Mouse (Mus musculus) heart, embryonic 13.5 days (tissue): ENCODE data around the gene Slc27a1. TPM values are rescaled to one million over a fixed set of nuclear protein-coding genes. Genes with fewer than 3 reads are reported as not detected.
"Not testable (repeated sequence)": the region's sequence is repeated elsewhere in the genome, so short reads cannot be mapped to it uniquely, and the experiment has no call there.

Experiments used
- ATAC-seq: fragments of 200-750 bp; cut with Nextera tagmentation; 2 replicates; pipeline ENCODE4 v1.8.0; 2017; ENCODE audit warnings: moderate TSS enrichment; ENCODE audit not compliant: insufficient number of reproducible peaks, low FRiP score, low TSS enrichment; ENCODE audit errors: extremely low read depth
- H3K27ac ChIP-seq: fragments of 300-500 bp; sonication (generic); replicated peaks from 2 replicates; pipeline ENCODE4 v1.5.1; 2015; ENCODE audit warnings: moderate library complexity, mild to moderate bottlenecking, inconsistent platforms
- H3K27me3 ChIP-seq: fragments of 300-500 bp; sonication (generic); replicated peaks from 2 replicates; pipeline ENCODE4 v1.6.1; 2015; ENCODE audit warnings: mild to moderate bottlenecking, inconsistent platforms
- H3K36me3 ChIP-seq: fragments of 300-500 bp; sonication (generic); 2 replicates; pipeline ENCODE4 v1.6.1; 2015; ENCODE audit warnings: mild to moderate bottlenecking, inconsistent platforms
- H3K4me1 ChIP-seq: fragments of 300-500 bp; sonication (generic); 2 replicates; pipeline ENCODE4 v1.6.1; 2015; ENCODE audit warnings: inconsistent platforms
- H3K4me2 ChIP-seq: fragments of 300-500 bp; sonication (generic); 2 replicates; pipeline ENCODE4 v1.6.1; 2015; ENCODE audit warnings: inconsistent platforms, mild to moderate bottlenecking, moderate library complexity
- H3K4me3 ChIP-seq: fragments of 300-500 bp; sonication (generic); 2 replicates; pipeline ENCODE4 v1.5.1; 2015; ENCODE audit warnings: moderate library complexity, mild to moderate bottlenecking, inconsistent platforms
- H3K9ac ChIP-seq: fragments of 300-500 bp; sonication (generic); 2 replicates; pipeline ENCODE4 v1.6.1; 2015; ENCODE audit warnings: inconsistent platforms, mild to moderate bottlenecking, moderate library complexity
- H3K9me3 ChIP-seq: fragments of 300-500 bp; sonication (generic); 2 replicates; pipeline ENCODE4 v1.6.1; 2016; ENCODE audit warnings: inconsistent platforms
- WGBS: fragments of 180-500 bp; shearing (Covaris S2); methylation state at CpG from one replicate; pipeline ENCODE4 v1.1.7; 2015; ENCODE audit warnings: mixed read lengths; 5-methylcytosine and 5-hydroxymethylcytosine counted together
- polyA plus RNA-seq: library from polyadenylated mRNA; unstranded; fragments of >200 nt; fragmentation: Nextera tagmentation; extraction: Ambion mirVana; gene quantifications from 2 replicates; pipeline ENCODE4 v1.2.1, GENCODE M21; 2015

Slc27a1 gene
- 18.2 and 18.3 TPM in 2 replicates for polyA plus RNA-seq

DNA sequence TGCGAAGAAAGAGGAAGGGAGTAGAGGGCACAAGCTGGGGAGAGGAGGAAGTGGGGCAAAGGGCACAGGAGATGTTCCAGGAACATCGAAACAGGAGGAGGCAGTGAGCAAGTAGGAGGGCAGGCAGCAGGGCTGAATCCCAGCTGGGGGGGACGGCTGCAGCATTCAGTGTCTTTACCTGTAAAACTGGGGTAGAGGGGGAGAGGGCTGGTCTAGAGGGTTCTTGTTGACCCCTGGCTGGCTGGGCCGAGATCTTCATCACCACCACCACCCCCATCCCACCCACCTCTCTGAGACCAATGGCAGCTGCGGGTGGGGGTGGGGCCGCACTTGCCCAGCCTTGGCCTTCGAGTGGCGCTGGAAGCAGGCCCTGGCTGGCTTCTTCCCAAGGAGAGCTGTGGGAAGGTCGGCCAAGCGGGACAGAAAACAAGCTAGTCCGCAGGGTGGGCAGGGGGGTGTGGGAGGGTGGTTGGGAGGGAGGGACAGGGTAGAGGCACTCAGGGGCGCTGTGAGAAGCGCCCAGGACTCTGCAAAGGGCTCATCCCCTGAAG is at the start of gene Slc27a1:
Gene Slc27a1 (plus strand): TSS at position 496 of the 551 bp plus-strand sequence.
- Histone ChIP-seq H3K9me3 (peaks cover 7% of the 10 kb centered on the region; the same call in 1 of the 2 replicates), H3K9ac (peak within 1 kb of the TSS; percentile 71), H3K27ac (peak within 1 kb of the TSS; percentile 6; the same call in 1 of the 2 replicates), H3K27me3 (peaks cover 52% of the 10 kb centered on the region), H3K4me3 (peak within 1 kb of the TSS; percentile 61), H3K4me1 (peaks cover 35% of the 10 kb centered on the region), H3K4me2 (peak within 1 kb of the TSS; percentile 89), H3K36me3 (no peaks in the 10 kb centered on the region)
- WGBS: 19% methylated on average over 13 of the region's 13 CpGs
- no peak for ATAC-seq

DNA sequence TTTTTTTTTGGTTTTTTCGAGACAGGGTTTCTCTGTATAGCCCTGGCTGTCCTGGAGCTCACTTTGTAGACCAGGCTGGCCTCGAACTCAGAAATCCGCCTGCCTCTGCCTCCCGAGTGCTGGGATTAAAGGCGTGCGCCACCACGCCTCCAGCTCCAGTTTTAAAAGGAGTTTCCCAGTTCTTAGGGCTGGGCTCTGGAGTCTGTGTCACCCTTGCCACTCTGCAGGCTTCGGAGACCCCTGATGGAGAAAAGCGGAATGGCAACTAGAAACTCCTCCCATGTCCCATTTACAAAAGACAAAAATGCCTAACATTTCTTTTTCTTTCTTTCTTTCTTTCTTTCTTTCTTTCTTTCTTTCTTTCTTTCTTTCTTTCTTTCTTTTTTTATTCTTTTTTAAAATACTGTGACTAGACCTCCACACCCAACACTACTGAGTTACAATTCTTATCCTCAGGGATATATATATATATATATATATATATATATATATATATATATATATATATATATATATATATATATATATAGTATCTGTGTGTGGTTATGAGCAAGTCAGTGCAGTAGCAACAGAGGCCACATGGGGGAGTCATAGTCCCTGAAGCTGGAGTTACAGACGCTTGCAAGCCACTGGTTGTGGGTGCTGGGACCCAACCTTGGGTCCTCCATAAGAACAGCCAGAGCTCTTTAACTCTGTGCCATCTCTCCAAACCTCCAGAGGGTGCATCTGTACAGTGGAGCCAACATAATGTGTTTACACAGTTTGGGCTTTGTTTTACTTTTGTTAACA is 49.5 kb upstream of the Slc27a1 start:
- not testable (repeated sequence) for ATAC-seq, H3K9me3 ChIP-seq, H3K36me3 ChIP-seq, H3K4me2 ChIP-seq, H3K4me3 ChIP-seq, H3K27ac ChIP-seq, H3K9ac ChIP-seq
- H3K27me3 ChIP-seq: peaks cover 16% of the 10 kb centered on the region; the same call in 1 of the 2 replicates
- peaks cover 11% of the 10 kb centered on the region for H3K4me1 ChIP-seq
- 33% methylated on average over 9 of the region's 10 CpGs for WGBS

DNA sequence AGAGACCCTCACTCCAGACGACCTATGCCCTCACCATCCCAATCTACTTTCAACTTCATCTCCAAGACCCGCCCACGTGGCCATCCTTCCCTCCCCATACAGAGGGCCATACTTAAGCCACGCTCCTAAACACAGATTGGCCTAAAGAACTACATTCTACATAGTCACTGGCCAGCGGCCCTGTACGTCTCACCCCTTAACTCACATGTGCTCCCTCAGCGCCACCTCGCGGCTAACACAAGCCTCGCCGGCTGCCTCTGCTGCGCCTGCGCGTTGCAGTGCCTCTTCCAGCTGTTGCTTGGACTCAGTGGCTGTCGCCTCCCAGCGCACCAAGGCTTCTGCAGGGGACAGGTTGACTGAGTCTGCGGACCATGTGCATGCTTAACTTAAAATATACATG is 47.0 kb upstream of the Slc27a1 start:
- H3K4me3 ChIP-seq: 0 out of 2 replicates have a peak overlapping the region, but pooled peaks have one; percentile 3

DNA sequence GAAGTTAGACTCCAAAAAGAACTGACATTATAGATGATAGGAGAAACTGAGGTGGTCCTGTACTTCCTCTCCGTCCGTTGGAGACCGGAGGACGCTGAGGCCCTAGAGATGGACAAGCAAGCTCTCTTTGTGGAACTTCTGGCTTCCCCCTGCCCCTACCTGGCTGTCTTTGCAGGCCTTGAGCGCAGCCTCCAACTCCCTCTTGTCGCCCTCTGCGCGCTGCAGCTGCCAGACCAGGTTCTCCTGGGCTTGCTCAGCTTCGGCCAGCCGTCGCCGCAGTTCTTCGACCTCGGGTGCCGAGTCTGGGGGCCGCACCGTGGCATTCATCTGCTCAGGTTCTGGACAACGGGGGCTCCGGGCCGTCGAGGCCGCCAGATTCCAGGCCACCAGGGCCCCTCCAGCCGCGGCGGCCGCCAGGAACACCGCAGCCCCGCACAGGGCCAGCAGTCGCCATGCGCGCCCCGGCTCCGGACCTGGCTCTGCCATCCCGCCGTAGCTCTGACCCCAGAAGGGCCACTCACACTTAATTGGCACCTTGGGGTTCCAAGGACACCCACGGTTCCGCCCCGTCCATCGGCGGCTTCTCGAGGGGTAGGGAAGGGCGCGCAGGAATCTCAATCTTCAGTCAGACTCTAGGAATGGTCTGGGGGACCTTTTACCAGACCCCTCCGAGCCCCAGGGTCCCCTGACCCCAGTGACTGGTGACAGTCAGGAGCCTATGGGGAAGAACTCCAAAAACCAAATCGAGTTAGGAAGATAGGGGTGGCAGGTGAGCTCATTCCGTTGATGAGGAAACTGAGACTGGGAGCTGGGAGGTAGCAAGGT is 43.2 kb upstream of the Slc27a1 start, which contains the start of gene Ccdc194:
Gene Ccdc194 (minus strand): TSS at position 486 of the 825 bp plus-strand sequence.
- Histone ChIP-seq H3K9ac (peak within 1 kb of the TSS; percentile 74), H3K9me3 (no peaks in the 10 kb centered on the region), H3K27me3 (peaks cover 32% of the 10 kb centered on the region), H3K4me2 (peak within 1 kb of the TSS; percentile 61), H3K4me3 (peak within 1 kb of the TSS; percentile 35), H3K4me1 (peaks cover 48% of the 10 kb centered on the region), H3K36me3 (no peaks in the 10 kb centered on the region), H3K27ac (peak within 1 kb of the TSS; percentile 87)
- no peak for ATAC-seq
- WGBS: 12% methylated on average over 46 of the region's 46 CpGs

More for the DNA sequence above, 47.0 kb upstream of the Slc27a1 start:
- peak overlapping the region; percentile 42 for H3K4me2 ChIP-seq
- peaks cover 28% of the 10 kb centered on the region for H3K4me1 ChIP-seq
- H3K27me3 ChIP-seq: peaks cover 37% of the 10 kb centered on the region
- 3% methylated on average over 17 of the region's 17 CpGs for WGBS
- no peaks in the 10 kb centered on the region for H3K36me3 ChIP-seq
- peak; percentile 62 for ATAC-seq
- H3K9me3 ChIP-seq: no peaks in the 10 kb centered on the region
- no peak overlapping the region for H3K27ac ChIP-seq
- H3K9ac ChIP-seq: peak overlapping the region; percentile 56; the same call in 1 of the 2 replicates

DNA sequence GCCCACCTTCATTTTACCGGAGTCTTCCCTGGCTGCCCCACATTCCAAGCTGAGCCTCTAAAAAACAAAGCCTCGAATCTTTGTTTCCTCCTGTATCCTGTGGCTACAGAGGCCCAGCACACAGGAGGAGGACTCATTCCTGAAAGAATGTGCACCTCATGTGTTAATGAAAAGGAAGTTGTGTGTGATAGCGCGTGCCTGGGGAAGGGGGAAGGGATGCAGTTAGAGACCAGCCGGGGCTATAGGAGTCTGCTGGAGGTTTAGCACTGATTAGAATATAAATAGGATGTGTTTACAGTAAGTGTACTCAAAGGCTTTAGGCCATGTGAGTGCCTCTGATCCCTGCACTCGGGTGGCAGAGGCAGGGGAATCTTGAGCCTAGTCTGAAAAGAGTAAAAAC is 42.4 kb upstream of the Slc27a1 start:
- WGBS: 8% methylated on average over 6 of the region's 6 CpGs
- Histone ChIP-seq H3K27ac (peak overlapping the region; percentile 87), H3K4me1 (peaks cover 46% of the 10 kb centered on the region), H3K4me2 (peak overlapping the region; percentile 61; the same call in 1 of the 2 replicates), H3K36me3 (no peaks in the 10 kb centered on the region), H3K27me3 (peaks cover 25% of the 10 kb centered on the region), H3K9ac (peak overlapping the region; percentile 50; the same call in 1 of the 2 replicates), H3K9me3 (no peaks in the 10 kb centered on the region), H3K4me3 (no peak overlapping the region)
- no peak for ATAC-seq

DNA sequence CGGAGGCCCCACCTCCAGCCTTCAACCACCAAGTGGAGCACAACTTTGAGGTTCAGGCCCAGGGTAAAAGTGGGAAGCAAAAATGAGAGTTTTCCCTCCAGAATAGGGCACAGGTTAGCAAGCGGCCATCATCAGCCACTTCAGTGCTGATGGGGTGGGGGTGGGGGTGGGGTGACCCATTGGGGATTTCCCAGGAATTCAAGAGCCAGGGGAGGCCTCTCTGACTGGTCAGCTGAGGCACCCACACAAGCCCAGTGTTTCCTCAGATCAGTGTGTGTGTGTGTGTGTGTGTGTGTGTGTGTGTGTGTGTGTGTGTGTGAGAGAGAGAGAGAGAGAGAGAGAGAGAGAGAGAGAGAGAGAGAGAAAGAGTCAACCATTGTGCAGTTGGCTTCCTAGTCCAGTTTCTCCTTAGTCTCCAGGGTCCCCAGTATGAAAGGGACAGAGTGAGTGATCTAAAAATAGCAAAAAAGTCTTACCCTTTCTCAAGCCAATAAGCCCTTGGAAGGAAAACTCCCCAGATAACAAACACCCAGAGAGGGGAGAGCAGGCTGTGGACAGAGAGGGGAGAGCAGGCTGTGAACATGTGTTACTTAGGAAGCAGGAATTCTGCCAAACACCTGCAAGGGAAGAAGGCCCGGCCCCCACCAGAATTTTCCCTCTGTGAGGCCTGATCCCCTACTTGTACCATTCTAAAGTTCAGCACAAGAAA is 41.4 kb upstream of the Slc27a1 start:
- peak overlapping the region; percentile 11; the same call in 1 of the 2 replicates for H3K4me2 ChIP-seq
- WGBS: 37% methylated on average over 3 of the region's 3 CpGs
- H3K36me3 ChIP-seq: no peaks in the 10 kb centered on the region
- H3K27me3 ChIP-seq: peaks cover 25% of the 10 kb centered on the region
- no peaks in the 10 kb centered on the region for H3K9me3 ChIP-seq
- peak overlapping the region; percentile 50 for H3K9ac ChIP-seq
- no peak for ATAC-seq
- H3K4me3 ChIP-seq: no peak overlapping the region
- peaks cover 37% of the 10 kb centered on the region for H3K4me1 ChIP-seq
- peak overlapping the region; percentile 87 for H3K27ac ChIP-seq

DNA sequence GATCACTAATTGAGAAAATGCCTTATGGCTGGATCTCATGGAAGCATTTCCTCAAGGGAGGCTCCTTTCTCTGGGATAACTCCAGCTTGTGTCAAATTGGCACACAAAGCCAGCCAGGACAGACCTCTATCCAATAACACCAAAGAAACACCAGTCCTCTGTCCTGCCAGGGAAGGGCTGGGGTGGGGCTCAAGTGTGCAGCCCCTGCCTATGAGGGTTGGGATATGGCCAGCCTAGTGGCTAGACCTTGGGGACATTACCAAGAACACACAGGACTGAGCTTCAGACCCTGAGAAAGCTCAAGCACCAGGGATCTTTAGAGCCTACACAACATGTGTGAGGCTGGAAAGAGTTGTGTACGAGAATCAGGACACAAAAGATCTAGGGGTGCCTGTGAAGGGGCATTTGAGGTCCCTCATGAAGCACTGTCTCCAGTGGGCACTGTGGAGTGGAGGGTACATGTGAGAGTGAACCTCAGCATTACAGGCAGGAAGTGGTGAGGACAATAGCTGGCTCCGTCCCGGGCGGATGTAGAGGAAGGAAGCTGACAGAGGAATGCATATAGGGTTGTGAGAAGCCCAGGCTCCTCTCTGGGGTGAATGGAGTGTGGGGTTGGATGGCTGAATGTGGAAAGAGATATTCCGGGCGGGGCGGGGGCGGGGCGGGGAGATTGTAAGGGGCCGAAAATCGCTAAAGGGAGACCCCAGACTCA is 40.2 kb upstream of the Slc27a1 start:
- Histone ChIP-seq H3K4me2 (no peak overlapping the region), H3K36me3 (no peaks in the 10 kb centered on the region), H3K27me3 (peaks cover 25% of the 10 kb centered on the region), H3K4me3 (no peak overlapping the region), H3K9ac (no peak overlapping the region), H3K4me1 (peaks cover 37% of the 10 kb centered on the region), H3K27ac (peak overlapping the region; percentile 87), H3K9me3 (no peaks in the 10 kb centered on the region)
- whole genome bisulfite sequencing: 66% methylated on average over 11 of the region's 11 CpGs
- peak; percentile 34; the same call in 1 of the 2 replicates for ATAC-seq

DNA sequence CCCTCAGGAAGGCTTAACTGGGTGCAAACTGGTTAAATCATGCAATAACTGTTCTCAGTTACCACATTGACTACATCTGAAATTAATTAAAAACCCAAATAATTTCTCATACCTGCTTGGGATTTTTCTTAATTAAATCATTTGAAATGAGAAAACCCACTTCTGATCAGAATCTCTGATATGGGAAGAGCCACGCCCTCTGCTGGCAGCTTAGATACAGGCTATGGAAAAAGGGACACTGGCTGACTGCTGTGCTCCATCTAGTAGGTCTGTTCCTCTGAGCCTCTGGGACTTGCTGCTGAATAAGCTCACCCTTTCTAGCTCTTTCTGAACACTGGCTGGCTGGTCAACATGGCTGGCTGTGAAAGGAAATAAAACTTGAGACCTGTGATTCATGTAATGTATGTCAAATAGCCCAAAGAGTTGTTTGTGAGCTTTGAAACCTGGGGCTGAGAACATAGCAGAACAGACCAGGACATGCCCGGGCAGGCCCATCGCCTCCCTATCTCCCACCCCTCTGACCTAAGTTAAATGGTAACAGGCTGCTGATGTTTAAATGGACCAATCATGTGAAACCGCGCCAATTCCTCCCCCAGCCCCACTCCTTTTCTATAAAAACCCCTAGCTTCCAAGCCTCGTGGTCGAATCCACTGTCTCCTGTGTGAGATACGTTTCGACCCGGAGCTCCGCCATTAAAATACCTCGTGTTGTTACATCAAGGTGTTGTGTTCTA is 37.8 kb upstream of the Slc27a1 start:
- H3K9me3 ChIP-seq, H3K9ac ChIP-seq, ATAC-seq, H3K36me3 ChIP-seq, H3K4me2 ChIP-seq, H3K27ac ChIP-seq, H3K4me3 ChIP-seq: not testable (repeated sequence)
- Histone ChIP-seq H3K4me1 (peaks cover 28% of the 10 kb centered on the region), H3K27me3 (peaks cover 11% of the 10 kb centered on the region; the same call in 1 of the 2 replicates)
- 70% methylated on average over 5 of the region's 12 CpGs for whole genome bisulfite sequencing

DNA sequence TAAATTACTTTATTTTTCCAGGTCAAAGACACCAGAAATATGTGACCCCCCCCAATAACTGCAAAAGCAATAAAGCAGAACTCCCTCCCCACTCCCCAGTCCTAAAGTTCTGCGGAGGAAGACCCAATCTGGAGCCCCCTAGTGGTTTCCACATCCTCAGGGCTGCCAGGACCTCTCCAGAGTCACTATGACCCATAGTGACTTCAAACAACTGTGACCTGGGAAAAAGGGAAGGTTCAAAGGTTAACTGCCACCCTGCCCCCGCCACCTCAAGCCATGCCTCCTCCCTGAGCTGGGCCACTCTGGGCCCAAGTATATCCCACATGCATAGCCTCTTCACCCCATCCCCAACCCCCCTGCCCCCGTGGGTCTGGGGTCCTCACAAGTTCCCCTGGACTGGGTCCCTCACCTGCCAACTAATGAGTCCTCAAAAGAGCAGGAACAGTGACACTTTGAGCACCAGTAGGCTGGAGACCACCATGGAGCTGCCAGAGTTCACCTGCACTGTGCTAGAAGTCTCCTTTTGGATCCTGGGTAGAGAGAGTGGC is 34.3 kb upstream of the Slc27a1 start:
- WGBS: 34% methylated on average over 3 of the region's 3 CpGs

More for the DNA sequence above, 34.3 kb upstream of the Slc27a1 start:
- Histone ChIP-seq H3K27me3 (peaks cover 17% of the 10 kb centered on the region), H3K4me2 (no peak overlapping the region), H3K36me3 (no peaks in the 10 kb centered on the region), H3K4me1 (peaks cover 14% of the 10 kb centered on the region), H3K4me3 (no peak overlapping the region), H3K27ac (no peak overlapping the region), H3K9me3 (no peaks in the 10 kb centered on the region), H3K9ac (no peak overlapping the region)
- no peak for ATAC-seq
